Mouse (Mus musculus) heart, adult 18-20 months (tissue): ENCODE measurements around the gene Mllt1. TPM values are rescaled to one million over a fixed set of nuclear protein-coding genes. Genes with fewer than 3 reads are reported as not detected.
A peak's percentile ranks its signal among the peaks of the same experiment; 100 is the strongest.

Experiments used
- DNase-seq, 2 experiments: peaks; one replicate each; pipeline ENCODE4 v3.0.0; 2021 to 2022; ENCODE audit warnings: mixed read lengths in 1 of 2
- total RNA-seq, 2 experiments: library from RNA; stranded (reverse); gene quantifications; 2 replicates each; pipeline ENCODE4 v1.2.3; 2021

The Mllt1 gene
- total RNA-seq, 2 experiments from 2014 or later, result 24.3 to 25.9 TPM

DNA sequence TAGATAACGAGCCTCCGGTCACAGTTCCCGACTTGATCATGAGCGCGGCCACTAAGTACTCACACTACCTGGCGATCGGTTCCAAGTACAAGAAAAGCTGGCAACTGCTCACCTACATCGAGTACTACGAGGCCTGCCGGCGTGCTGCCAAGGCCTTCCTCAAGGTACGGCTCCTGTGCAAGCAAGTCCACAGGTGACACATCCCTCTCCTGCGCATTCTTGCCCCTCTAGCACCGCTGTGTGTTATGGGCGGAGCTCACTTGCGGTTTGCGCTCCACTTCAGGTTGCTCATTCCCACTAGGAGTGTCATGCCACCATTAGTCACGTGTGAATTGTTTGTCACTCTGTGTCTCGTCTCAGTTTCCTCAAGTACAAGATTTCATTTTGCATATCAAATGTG lies 57.8 kb downstream of the Mllt1 start:
- DNase-seq, result no peak

DNA sequence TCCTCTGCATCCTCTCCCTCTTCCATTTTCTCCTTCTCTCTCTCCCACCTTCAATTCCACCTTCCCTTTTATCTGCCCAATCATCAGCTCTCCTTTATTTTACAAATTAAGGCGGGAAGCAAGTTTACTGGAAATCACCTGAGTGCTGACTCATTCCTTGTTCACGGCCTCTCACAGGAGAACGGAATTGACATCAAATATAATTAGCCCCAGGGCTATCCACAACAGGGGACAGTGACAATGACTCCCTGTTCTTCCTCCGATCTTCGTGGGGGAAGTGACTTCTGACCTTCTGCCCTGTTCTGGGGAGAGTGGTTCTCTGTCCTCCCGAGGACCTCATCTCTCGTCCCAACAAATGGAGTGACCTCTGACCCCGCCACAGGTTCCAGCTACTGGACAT lies 58.2 kb downstream of the Mllt1 start:
- DNase-seq, result no peak

DNA sequence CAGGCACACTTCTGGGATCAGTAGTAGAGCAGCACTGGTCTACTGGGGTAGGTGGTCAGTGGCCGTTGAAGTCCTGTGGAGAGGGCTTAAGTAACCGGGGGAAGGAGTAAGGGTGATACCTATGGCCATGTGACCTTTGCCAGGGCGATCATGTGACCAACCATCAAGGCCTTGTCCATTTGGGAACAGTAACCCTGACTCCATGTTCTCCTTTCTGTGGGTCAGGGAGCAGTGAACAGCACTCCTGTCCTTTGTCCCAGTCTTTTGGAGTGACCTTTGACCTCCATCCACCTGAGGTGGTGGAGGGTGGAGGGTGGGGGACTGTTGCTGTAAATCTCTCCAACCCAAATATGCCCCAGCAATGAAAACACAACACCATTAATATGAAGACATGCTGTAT lies 58.8 kb downstream of the Mllt1 start:
- no peak for DNase-seq

DNA sequence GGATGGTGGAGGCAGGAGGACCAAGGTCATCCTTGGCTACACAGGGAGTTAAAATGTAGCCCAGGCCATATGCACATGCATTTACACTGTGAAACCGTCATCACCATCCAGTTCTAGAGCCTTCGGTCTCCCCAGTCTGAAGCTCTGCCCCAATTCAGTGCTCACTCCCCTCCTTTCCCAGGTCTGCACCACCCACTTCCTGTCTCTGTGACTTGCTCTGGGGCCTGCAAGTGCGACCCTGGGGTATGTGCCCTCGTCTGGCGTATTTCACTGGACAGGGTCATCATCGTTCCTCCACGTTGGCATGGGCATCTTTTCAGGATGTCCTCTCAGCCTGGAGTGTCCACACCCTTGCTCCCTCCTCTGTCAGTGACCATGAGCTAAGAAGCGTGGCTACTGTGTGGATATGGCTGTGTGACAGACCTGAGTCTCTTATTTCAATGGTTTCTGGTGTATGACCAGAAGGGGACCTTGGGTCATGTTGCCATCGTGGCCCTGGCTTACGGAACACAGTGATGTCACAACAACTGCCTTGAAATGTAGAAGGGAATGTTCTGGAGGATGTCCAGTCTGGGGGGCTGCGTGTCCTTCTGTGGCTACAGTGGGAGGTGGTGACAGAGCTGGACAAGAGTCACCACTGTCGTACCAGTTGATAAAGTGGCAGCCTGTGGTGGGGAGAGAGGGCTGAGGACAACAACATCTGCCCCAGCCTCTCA lies 60.1 kb downstream of the Mllt1 start, which contains the start of gene 1700061G19Rik:
1700061G19Rik (plus strand) TSS at position 542 of the 716 bp plus-strand sequence.
- no peak for DNase-seq

DNA sequence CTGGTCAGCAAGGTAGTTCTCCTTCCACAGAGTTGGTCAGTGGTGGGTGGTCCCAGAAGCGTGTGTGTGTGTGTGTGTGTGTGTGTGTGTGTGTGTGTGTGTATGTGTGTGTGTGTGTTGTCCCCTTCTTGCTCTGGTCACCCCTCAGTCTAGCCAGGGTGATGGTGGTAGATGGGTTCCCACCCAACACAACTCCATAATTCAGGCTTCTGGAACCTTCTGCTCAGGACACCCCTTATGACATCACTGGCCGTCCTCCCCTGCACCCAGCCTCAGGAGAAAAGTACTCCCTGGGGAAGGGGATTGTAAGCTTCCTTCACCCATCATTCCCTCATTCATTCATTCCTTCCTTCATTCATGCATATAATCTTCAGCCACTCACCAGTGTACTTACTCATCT lies 61.0 kb downstream of the Mllt1 start, which contains the start of gene Acsbg2:
Acsbg2 (minus strand) TSS at position 211 of the 400 bp plus-strand sequence.
- no peak for DNase-seq

DNA sequence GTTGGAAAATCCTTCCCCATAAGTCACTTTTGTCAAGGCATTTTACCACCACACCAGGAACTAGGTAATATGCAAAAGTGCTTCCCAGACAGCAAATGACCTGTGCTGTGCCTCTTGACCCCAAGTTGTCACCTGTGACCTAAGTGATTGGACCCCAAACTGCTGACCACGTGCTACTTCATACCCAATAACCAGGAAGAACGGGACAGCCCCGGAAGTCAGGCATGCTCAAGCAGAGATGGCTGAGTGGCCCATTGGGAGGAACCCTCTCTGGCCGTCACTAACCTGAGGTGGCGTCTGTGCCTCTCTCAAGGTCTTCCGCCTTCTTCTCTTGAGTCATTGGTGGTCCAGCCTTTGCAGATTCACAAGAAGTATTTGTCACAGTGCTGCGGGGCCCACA lies 62.7 kb downstream of the Mllt1 start:
- DNase-seq, result no peak

DNA sequence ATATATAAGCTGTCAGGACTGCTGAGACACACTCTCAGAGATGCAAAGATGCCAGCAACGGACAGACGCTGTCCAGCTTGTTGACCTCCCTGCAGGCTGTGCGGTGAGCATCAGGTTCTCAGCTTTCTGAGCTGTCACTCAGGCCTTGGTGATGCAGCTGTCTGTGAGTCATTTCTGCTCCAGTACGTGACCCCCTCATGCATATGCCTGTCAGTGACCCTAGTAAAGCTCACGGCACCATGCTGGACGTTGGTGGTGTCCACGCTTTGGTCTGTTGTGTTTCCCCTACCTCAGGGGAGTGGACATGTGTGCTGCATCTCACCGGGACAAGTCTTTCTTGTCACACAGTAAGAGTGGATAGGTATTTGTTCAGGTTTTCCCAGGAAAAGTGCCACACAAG lies 63.4 kb downstream of the Mllt1 start:
- no peak for DNase-seq

DNA sequence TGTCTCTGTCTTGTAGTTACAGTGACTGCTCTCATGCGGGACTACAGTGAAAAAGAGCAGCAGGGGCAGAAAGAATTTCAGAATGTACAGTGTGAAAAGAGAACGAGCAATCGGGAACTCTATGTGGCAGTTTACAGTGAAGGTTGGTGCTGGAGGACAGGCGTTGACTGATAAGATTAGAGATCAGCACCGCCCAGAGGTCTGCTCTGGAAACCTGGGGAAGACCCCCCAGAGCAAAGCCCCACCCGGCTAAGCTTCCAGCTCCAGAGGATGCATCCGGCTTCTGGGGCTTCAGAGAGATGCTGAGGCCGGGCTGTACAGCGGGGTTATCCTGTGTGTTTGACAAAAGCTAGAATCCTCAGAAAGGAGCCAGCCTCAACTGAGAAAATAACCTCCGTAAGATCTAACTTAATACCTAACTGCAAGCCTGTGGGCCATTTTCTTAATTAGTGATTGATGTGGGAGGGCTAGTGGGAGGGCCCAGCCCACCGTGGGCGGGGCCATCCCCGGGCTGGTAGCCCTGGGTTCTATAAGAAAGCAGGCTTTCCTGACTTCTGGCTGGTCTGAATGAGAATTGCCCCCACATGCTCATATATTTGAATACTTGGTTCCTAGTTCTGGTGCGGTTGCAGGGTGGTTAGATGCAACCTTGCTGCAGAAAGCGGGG lies 64.8 kb downstream of the Mllt1 start:
- DNase-seq, result no peak

DNA sequence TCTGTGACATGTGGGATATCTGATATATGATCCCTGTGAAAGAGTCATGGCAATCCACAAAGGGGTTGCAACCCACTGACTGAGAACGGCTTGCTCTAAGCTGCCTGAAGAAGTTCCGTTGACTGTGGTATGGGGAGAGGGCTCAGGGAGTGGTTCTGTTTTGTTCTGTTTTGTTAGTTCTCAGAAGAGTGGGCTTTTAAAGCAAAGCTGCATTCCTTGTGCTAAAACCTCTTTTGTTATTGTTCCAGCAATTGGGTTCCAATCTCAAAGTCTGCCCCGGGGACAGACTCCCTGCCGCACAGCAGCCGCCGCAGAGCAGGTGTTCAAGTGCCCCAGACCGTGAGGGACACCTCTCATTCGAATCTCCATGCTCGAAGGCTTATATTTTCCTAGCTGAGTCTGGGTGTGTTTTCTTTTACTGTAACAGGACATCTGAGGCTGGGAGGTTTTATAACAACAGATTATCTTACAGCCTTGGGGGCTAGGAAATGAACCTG lies 65.7 kb downstream of the Mllt1 start:
- no peak for DNase-seq

DNA sequence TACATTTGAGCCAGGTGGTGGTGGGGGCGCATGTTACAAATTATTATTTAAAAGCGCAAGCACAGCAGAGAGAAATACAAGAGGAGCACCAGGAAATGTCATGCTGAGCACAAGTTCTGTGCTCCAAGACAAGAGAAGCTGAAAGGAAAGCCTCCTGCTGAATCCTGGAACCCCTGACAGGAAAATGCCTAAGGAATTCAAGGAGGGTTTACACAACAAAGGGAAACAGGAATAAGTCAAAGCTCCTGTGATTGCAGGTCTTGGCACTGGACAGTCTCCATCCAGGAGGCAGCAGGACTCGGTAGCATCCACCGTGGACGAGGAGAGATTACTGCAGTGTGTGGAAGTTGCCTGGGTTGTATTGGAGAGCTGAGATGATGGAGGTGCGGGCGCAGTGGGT lies 69.1 kb downstream of the Mllt1 start:
- DNase-seq, result no peak

DNA sequence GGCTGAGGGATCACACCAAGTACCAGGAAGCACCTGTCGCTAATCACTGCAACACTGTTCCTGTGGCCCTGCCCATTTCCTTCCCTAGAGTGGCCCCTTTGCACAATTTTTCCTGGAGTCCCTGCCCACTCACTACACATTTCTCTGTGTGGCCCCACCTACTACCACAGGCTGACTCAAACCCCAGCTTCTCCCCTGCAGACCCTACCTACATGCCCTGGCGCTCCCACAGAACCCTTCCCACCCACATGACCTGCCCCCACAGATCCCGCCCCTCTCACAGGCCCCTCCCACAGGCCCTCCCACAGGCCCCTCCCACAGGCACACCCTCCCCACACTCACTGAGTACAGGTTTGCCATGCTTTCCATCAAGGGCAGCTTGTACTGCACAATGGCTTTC lies 74.0 kb downstream of the Mllt1 start:
- DNase-seq, result peak in 1 of 2 experiments; percentile 52

DNA sequence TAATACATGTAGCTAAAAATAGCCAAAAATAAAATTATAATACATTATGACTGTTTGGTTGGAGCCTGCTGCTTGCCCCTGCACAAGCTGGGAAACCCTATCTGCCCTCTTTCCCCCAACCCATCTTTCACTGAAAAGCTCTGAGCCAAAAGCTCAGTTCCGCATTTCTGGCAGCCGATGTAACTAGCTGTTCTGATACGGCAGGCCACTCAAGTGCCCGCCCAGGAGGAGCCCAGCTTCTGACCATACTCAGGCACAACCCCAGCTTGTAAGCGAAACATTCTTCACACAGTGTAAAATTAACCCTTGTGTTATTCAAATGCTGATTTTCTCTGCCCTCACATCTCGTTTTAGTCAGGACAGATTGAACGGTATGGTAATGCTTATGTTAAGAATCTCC lies 76.3 kb downstream of the Mllt1 start:
- no peak for DNase-seq

DNA sequence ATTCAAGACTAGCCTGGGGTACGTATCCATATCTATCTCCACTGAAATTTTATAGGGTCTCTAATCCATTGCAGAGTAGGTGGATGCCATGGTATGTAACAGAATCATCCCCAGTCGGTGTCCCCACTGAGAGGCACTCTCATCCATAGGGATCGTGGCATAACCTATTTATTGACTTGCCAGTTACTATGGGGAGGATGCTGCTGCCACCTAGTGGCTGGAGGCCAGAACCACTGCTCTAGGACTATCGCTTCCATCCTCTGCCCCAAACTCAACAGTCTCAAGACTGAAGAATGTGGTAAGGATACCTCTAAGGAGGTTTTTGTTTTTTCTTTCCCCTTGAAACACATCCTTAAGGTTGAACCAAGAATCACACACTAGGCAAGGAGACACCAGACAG lies 77.0 kb downstream of the Mllt1 start:
- peak; percentile 56 to 84 for DNase-seq

DNA sequence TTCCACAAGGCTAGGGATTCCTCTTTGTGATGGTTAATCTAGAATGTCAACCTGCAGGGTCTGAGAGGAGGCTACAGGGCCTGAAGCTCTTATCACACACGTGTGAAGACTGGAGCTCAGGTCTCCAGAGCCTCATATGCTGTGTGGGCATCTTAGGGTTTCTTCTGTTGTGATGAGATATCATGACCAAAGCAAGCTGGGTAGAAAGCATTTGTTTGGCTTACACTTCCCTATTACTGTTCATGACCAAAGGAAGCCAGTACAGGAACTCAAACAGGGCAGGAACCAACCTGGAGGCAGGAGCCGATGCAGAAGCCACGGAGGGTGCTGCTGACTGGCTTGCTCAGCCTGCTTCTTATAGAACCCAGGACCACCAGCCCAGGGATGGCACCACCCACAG lies 79.8 kb downstream of the Mllt1 start:
- DNase-seq, result no peak

DNA sequence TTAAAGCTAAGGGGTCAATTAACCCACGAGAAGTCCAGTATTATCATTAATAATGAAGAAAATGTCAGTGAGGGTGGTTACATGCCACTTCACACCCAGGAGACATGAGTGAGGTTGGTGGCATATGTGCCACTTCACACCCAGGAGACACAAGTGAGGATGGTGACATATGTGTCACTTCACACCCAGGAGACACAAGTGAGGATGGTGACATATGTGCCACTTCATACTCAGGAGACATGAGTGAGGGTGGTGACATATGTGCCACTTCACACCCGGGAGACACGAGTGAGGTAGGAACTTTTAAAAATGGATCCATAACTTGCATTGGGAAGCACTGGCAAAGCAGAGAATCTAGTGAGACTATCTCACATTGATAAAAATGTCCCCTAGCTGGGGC lies 84.0 kb downstream of the Mllt1 start:
- DNase-seq, result no peak

DNA sequence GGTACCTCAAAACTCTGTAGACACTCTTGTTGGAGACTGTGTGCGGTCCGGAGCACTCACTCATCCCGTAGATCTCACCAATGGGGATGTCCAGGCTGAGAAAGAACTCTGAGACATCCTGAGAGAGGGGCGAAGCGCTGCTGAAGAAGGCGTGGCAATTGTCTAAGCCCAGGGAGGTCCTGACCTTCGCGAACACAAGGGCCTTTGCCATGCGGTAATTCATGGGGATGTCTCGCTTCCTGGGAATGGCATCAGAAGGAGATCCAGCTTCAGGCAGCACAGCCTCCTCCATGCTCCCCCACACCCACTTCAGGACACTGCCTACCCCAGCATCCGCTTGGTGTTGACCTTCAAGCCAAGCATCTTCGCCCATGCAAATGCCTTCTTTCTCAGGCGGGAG lies 85.5 kb downstream of the Mllt1 start:
- DNase-seq, result no peak

DNA sequence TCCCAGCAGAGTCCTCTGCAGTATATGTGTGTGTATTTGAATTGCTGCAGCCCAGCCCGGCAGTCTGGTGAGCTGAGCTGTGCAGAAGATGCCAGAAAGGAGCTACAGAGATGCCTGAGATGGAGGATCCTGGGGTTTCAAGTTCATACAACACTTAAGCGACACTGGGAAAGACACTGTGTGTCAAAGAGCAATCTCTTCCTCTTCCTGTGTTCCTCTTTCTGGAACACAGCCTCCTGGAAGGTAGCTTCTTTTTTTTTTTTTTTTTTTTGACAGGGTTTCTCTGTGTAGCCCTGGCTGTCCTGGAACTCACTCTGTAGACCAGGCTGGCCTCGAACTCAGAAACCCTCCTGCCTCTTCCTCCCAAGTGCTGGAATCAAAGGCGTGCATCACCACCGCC lies 86.4 kb downstream of the Mllt1 start:
- no peak for DNase-seq

DNA sequence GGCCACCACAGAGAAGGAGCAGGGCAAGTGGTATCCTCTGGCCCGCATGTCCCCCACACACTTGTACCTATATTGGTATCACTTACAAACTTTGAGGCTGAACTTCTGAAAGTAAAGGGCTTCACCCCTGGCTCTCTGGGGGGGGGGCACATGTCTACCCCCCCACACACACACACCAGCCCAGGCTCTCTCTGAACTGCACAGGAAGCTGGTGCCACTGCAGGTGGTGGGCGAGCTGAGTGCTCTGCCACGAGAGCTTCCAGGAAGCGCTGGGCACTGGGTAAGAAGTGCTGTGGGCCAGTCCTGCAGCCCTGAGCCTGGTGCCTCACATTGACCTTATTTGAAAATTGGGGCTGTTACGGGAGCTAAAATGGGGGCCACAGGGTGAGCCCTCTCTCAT lies 91.5 kb downstream of the Mllt1 start:
- DNase-seq, result no peak

Other genes with a start within 250 kb of the Mllt1 start
- gene Ndufa11, start 217.6 kb downstream of the Mllt1 start, total RNA-seq, result 100 to 1,000 TPM; 844 to 954 TPM
- 1 to 10 TPM; 3.3 to 4.5 TPM for gene Vmac, start 217.4 kb downstream of the Mllt1 start, total RNA-seq
- gene Nrtn, start 177.9 kb downstream of the Mllt1 start, total RNA-seq, result 10 to 100 TPM; 25.1 to 32.1 TPM
- 10 to 100 TPM; 15.3 to 16.1 TPM for gene Dus3l, start 170.7 kb downstream of the Mllt1 start, total RNA-seq
- under 1 TPM in 1 of 2 experiments, not detected in 1; 0.32 TPM for gene Prr22, start 165.2 kb downstream of the Mllt1 start, total RNA-seq
- gene Rfx2, start 104.4 kb downstream of the Mllt1 start, total RNA-seq, result 1 to 10 TPM; 2.5 to 3.1 TPM
- gene Acsbg2, start 61.0 kb downstream of the Mllt1 start, total RNA-seq, result not detected
- gene 1700061G19Rik, start 59.9 kb downstream of the Mllt1 start, total RNA-seq, result not detected
- not detected for gene Acer1, start 46.7 kb upstream of the Mllt1 start, total RNA-seq
- gene Clpp, start 54.9 kb upstream of the Mllt1 start, total RNA-seq, result 10 to 100 TPM; 80.9 to 83.1 TPM
- 10 to 100 TPM; 72.4 to 78.0 TPM for gene Alkbh7, start 61.9 kb upstream of the Mllt1 start, total RNA-seq
- not detected for gene Pspn, start 64.6 kb upstream of the Mllt1 start, total RNA-seq
- 10 to 100 TPM; 22.6 to 23.0 TPM for gene Gtf2f1, start 75.9 kb upstream of the Mllt1 start, total RNA-seq
- gene Gm17949, start 76.1 kb upstream of the Mllt1 start, total RNA-seq, result not detected
- 10 to 100 TPM; 38.3 to 42.5 TPM for gene Khsrp, start 96.1 kb upstream of the Mllt1 start, total RNA-seq
- not detected for gene Slc25a41, start 106.2 kb upstream of the Mllt1 start, total RNA-seq
- gene Crb3, start 123.7 kb upstream of the Mllt1 start, total RNA-seq, result under 1 TPM in 1 of 2 experiments, not detected in 1; 0.95 TPM
- gene Slc25a23, start 124.4 kb upstream of the Mllt1 start, total RNA-seq, result 10 to 100 TPM; 58.9 to 62.5 TPM
- 1 to 10 TPM in 1 of 2 experiments, under 1 TPM in 1; 0.60 to 3.0 TPM for gene Dennd1c, start 143.1 kb upstream of the Mllt1 start, total RNA-seq
- 1 to 10 TPM; 1.2 to 1.6 TPM for gene Tubb4a, start 152.4 kb upstream of the Mllt1 start, total RNA-seq
- under 1 TPM in 1 of 2 experiments, not detected in 1; 0.51 TPM for gene Tnfsf9, start 169.9 kb upstream of the Mllt1 start, total RNA-seq
- gene Cd70, start 214.4 kb upstream of the Mllt1 start, total RNA-seq, result not detected